ENCODE assay signal across 8 mouse cellular contexts in the genomic region with DNA sequence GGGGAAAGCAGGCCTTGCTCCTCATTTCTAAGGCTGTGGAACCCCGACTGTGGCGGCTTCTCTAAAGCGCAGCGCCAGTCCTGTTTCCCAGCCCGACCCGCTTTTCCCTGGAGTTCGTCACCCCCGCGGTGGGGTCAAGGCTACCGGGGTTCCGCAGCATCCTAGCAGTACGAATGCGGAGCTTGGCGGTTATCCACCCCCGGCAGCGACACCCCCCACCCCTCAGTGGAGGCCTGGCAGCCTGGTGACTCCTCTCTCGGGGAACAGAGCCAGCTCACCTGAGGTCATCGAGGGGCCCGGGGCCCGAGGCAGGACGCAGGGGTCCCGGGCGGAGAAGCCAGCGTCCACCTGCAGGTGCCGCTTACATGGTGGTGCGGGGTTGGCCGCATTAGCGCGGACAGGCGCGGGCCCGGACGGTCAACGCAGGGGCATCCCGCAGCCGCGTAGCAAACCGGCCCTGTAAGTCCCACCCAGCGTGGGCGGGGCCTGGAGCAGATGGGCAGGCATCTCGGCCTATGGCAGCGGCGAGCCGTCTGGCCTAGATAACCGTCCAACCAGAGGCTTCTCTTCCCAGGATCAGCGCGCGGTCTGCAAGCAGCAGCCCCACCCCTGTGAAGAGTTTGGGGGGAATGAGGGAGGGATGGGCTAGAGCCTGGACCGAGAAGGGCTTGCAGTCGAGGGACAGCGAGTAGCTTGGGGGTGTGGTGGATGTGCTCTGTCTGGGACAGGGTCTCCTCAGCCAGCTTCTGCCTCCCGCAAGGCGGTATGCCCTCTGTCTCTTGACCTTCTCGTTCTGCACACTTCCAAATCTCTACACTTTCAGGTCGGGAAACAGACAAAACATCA. TPM values are rescaled to one million over a fixed set of nuclear protein-coding genes. Genes with fewer than 3 reads are reported as not detected.
DNase-seq lines count a peak whose midpoint lies in the region; ATAC-seq and TF ChIP-seq lines count a peak whose summit lies in the region.

TSS of gene Abhd8 (minus strand) at position 468 of the 846 bp plus-strand sequence.

- H3K27me3 ChIP-seq in forebrain, embryonic 15.5 days = no peaks in the 10 kb centered on the region
- H3K27me3 ChIP-seq in lung, embryonic 14.5 days (ENCODE audit: insufficient read depth, low read length) = no peaks in the 10 kb centered on the region
- H3K27me3 ChIP-seq in thymus, adult 2 months (ENCODE audit: control insufficient read depth, insufficient read depth, low read length) = no peaks in the 10 kb centered on the region

- H3K36me3 ChIP-seq in forebrain, embryonic 15.5 days = peaks cover 22% of the 10 kb centered on the region
- peaks cover 35% of the 10 kb centered on the region for H3K36me3 ChIP-seq in lung, embryonic 14.5 days (ENCODE audit: insufficient read depth)
- H3K36me3 ChIP-seq in thymus, adult 2 months (ENCODE audit: control insufficient read depth, insufficient read depth, low read length) = peaks cover 25% of the 10 kb centered on the region

- H3K9ac ChIP-seq in forebrain, embryonic 15.5 days (replicated peaks) = peak within 1 kb of the TSS; percentile 86
- peak within 1 kb of the TSS; percentile 76 for H3K9ac ChIP-seq in lung, embryonic 14.5 days

- peak; percentile 85 for ATAC-seq in forebrain, embryonic 15.5 days (replicated peaks)
- peak; percentile 83 for ATAC-seq in lung, embryonic 14.5 days (ENCODE audit: insufficient read depth)

- H3K4me1 ChIP-seq in forebrain, embryonic 15.5 days = peaks cover 54% of the 10 kb centered on the region
- peaks cover 20% of the 10 kb centered on the region for H3K4me1 ChIP-seq in lung, embryonic 14.5 days (ENCODE audit: insufficient read depth)
- peaks cover 34% of the 10 kb centered on the region for H3K4me1 ChIP-seq in olfactory bulb, adult 2 months (ENCODE audit: control insufficient read depth, insufficient read depth, low read length)
- peaks cover 30% of the 10 kb centered on the region for H3K4me1 ChIP-seq in thymus, adult 2 months (replicated peaks; ENCODE audit: control insufficient read depth, insufficient read depth, low read length)

- intact Hi-C loops in heart, postnatal 25 days (cut with DNase I) = no loop called here

- WGBS in forebrain, embryonic 15.5 days = under 1% methylated on average over 55 of the region's 55 CpGs
- under 1% methylated on average over 55 of the region's 55 CpGs for WGBS in lung, embryonic 14.5 days
- WGBS in olfactory bulb, adult 2 months = under 1% methylated on average over 53 of the region's 55 CpGs
- under 1% methylated on average over 55 of the region's 55 CpGs for WGBS in thymus, adult 2 months

- H3K9me3 ChIP-seq in forebrain, embryonic 15.5 days = no peaks in the 10 kb centered on the region
- H3K9me3 ChIP-seq in lung, embryonic 14.5 days (ENCODE audit: low read depth, low read length) = no peaks in the 10 kb centered on the region

- peak within 1 kb of the TSS; percentile 80 for H3K4me3 ChIP-seq in forebrain, embryonic 15.5 days
- H3K4me3 ChIP-seq in layer of hippocampus, adult 2 months = peak within 1 kb of the TSS; percentile 72
- H3K4me3 ChIP-seq in lung, embryonic 14.5 days (ENCODE audit: low read depth, low read length) = peak within 1 kb of the TSS; percentile 82
- peak within 1 kb of the TSS; percentile 90 for H3K4me3 ChIP-seq in olfactory bulb, adult 2 months (ENCODE audit: insufficient read depth, low read depth, low read length)
- peak within 1 kb of the TSS; percentile 89 for H3K4me3 ChIP-seq in thymus, adult 2 months (ENCODE audit: control insufficient read depth, insufficient read depth, low read length)

- peak within 1 kb of the TSS; percentile 79 for H3K27ac ChIP-seq in forebrain, embryonic 15.5 days (replicated peaks)
- H3K27ac ChIP-seq in layer of hippocampus, adult 2 months = peak within 1 kb of the TSS; percentile 96
- H3K27ac ChIP-seq in lung, embryonic 14.5 days (ENCODE audit: low read depth) = peak within 1 kb of the TSS; percentile 95
- peak within 1 kb of the TSS; percentile 85 for H3K27ac ChIP-seq in olfactory bulb, adult 2 months (ENCODE audit: insufficient read depth, low read depth, low read length)
- H3K27ac ChIP-seq in thymus, adult 2 months (ENCODE audit: control insufficient read depth, insufficient read depth, low read length) = peak within 1 kb of the TSS; percentile 90

- TF ChIP-seq CTCF in layer of hippocampus, adult 2 months (conservative IDR thresholded peaks at IDR 0.05) = no peak
- TF ChIP-seq CTCF in lung, embryonic 14.5 days (IDR thresholded peaks at IDR 0.05; ENCODE audit: low read depth) = no peak; the same call in 1 of the 2 replicates
- 0 out of 2 replicates have a peak, but pooled peaks have one; percentile 5 for TF ChIP-seq CTCF in olfactory bulb, adult 2 months (IDR thresholded peaks at IDR 0.05; ENCODE audit: insufficient read depth, low read depth, low read length)
- no peak for TF ChIP-seq CTCF in thymus, adult 2 months (IDR thresholded peaks at IDR 0.05; ENCODE audit: borderline replicate concordance, control insufficient read depth, extremely low read depth, insufficient read depth, low read length, poor library complexity)

- TF ChIP-seq POLR2A in olfactory bulb, adult 2 months (IDR thresholded peaks at IDR 0.05; ENCODE audit: insufficient read depth, low read depth, low read length) = peak; percentile 54
- peak; percentile 70 for TF ChIP-seq POLR2A in thymus, adult 2 months (IDR thresholded peaks at IDR 0.05; ENCODE audit: control insufficient read depth, extremely low read depth, insufficient read depth, low read length, poor library complexity)

- H3K4me2 ChIP-seq in forebrain, embryonic 15.5 days (replicated peaks) = peak within 1 kb of the TSS; percentile 80
- H3K4me2 ChIP-seq in lung, embryonic 14.5 days = peak within 1 kb of the TSS; percentile 86

- DNase-seq in ES-CJ7 (ENCODE audit: low read depth, low spot score) = peak; percentile 96
- DNase-seq in cerebellum, adult 11 months = peak; percentile 99
- peak; percentile 96 for DNase-seq in heart, postnatal 25 days (ENCODE audit: low spot score)
- DNase-seq in layer of hippocampus, adult 2 months (ENCODE audit: low spot score in 2 of 2) = peak; percentile 97 to 98
- DNase-seq in lung, embryonic 14.5 days = peak; percentile 98
- DNase-seq in thymus, adult 2 months = peak; percentile 99

RNA-seq across cellular contexts. Expression of gene Abhd8, which starts in this region (rescaled TPM):
- polyA plus RNA-seq in forebrain, embryonic 15.5 days (2015; fragmentation: Nextera tagmentation; extraction: Ambion mirVana) = 139 and 140 TPM in 2 replicates
- total RNA-seq in heart, postnatal 25 days (2021) = 10 to 100 TPM; 32.4 to 32.6 TPM
- 100 to 1,000 TPM; 260 to 270 TPM for total RNA-seq in layer of hippocampus, adult 2 months (2021)
- 36.6 and 47.8 TPM in 2 replicates for polyA plus RNA-seq in lung, embryonic 14.5 days (2014; fragmentation: Nextera tagmentation; extraction: Ambion mirVana)
- not detected in 2 replicates for polyA plus RNA-seq in olfactory bulb, adult 2 months (2012; ENCODE audit: insufficient read depth, insufficient read length, low replicate concordance, missing spikeins)
- polyA plus RNA-seq in thymus, adult 2 months (2012; rRNA removed) = 282 and 336 TPM in 2 replicates

Comparison
In these comparisons a context has a peak if more than half of its experiments do, and no peak if none do; other contexts are left out.
1. Peak in every context shown above with its lines: DNase-seq, ATAC-seq, H3K4me3 ChIP-seq and H3K27ac ChIP-seq.
2. RNA of gene Abhd8 (total RNA-seq): 260 to 270 TPM in layer of hippocampus, adult 2 months; 32.4 to 32.6 TPM in heart, postnatal 25 days; every median in the first group is over 4 times any median in the second.